Mouse (Mus musculus) hindbrain, embryonic 12.5 days (tissue): ENCODE measurements at regions not wholly inside any gene's neighbourhood (a gene's known extent, or its start where the extent isn't known, plus 50 kb on each side); places are given as distances from the start of the nearest gene placed in this dataset.

Experiments
- ATAC-seq: fragments of 200-750 bp; cut with Nextera tagmentation; 2 replicates; pipeline ENCODE4 v1.8.0; 2017; ENCODE audit warnings: moderate TSS enrichment; ENCODE audit not compliant: low FRiP score
- H3K27ac ChIP-seq: fragments of 300-500 bp; sonication (generic); 2 replicates; pipeline ENCODE4 v1.5.1; 2016; ENCODE audit warnings: mild to moderate bottlenecking
- H3K27me3 ChIP-seq: fragments of 300-500 bp; sonication (generic); 2 replicates; pipeline ENCODE4 v1.6.1; 2016; ENCODE audit warnings: mild to moderate bottlenecking
- H3K36me3 ChIP-seq: fragments of 300-500 bp; sonication (generic); 2 replicates; pipeline ENCODE4 v1.6.1; 2016; ENCODE audit warnings: mild to moderate bottlenecking
- H3K4me1 ChIP-seq: fragments of 300-500 bp; sonication (generic); 2 replicates; pipeline ENCODE4 v1.6.1; 2016
- H3K4me2 ChIP-seq: fragments of 300-500 bp; sonication (generic); replicated peaks from 2 replicates; pipeline ENCODE4 v1.6.1; 2016; ENCODE audit warnings: mild to moderate bottlenecking
- H3K4me3 ChIP-seq: fragments of 300-500 bp; sonication (generic); 2 replicates; pipeline ENCODE4 v1.5.1; 2016; ENCODE audit warnings: mild to moderate bottlenecking
- H3K9ac ChIP-seq: fragments of 300-500 bp; sonication (generic); 2 replicates; pipeline ENCODE4 v1.6.1; 2016; ENCODE audit warnings: mild to moderate bottlenecking, moderate library complexity
- H3K9me3 ChIP-seq: fragments of 300-500 bp; sonication (generic); replicated peaks from 2 replicates; pipeline ENCODE4 v1.6.1; 2016; ENCODE audit warnings: mild to moderate bottlenecking
- WGBS: fragments of 180-500 bp; shearing (Covaris S2); methylation state at CpG from one replicate; pipeline ENCODE4 v1.1.7; 2016; 5-methylcytosine and 5-hydroxymethylcytosine counted together

- Histone ChIP-seq H3K36me3 (no peaks in the 10 kb centered on the region), H3K4me2 (peak overlapping the region; percentile 50), H3K9me3 (0 out of 2 replicates have a peak, but pooled peaks cover 3% of the 10 kb centered on the region), H3K4me1 (peaks cover 8% of the 10 kb centered on the region; the same call in 1 of the 2 replicates), H3K9ac (peak overlapping the region; percentile 23; the same call in 1 of the 2 replicates), H3K4me3 (peak overlapping the region; percentile 14), H3K27ac (no peak overlapping the region), H3K27me3 (no peaks in the 10 kb centered on the region)
- WGBS: 9% methylated on average over 6 of the region's 6 CpGs
- no peak for ATAC-seq
Measured at GRCm38 (mm10) chr12:25703023-25703400, 606.1 kb upstream of the Id2 start.

- H3K4me3 ChIP-seq: peak overlapping the region; percentile 14
- 0 out of 2 replicates have a peak, but pooled peaks cover 3% of the 10 kb centered on the region for H3K9me3 ChIP-seq
- peak overlapping the region; percentile 50 for H3K4me2 ChIP-seq
- peak; percentile 64 for ATAC-seq
- H3K27me3 ChIP-seq: no peaks in the 10 kb centered on the region
- 11% methylated on average over 21 of the region's 21 CpGs for WGBS
- no peak overlapping the region for H3K27ac ChIP-seq
- no peaks in the 10 kb centered on the region for H3K36me3 ChIP-seq
- H3K9ac ChIP-seq: peak overlapping the region; percentile 23; the same call in 1 of the 2 replicates
- H3K4me1 ChIP-seq: peaks cover 8% of the 10 kb centered on the region; the same call in 1 of the 2 replicates
Measured at GRCm38 (mm10) chr12:25702176-25703022, 605.5 kb upstream of the Id2 start.

- Histone ChIP-seq H3K9me3 (no peaks in the 10 kb centered on the region), H3K27me3 (no peaks in the 10 kb centered on the region), H3K27ac (no peak overlapping the region), H3K4me2 (no peak overlapping the region), H3K9ac (no peak overlapping the region), H3K4me3 (no peak overlapping the region), H3K36me3 (no peaks in the 10 kb centered on the region), H3K4me1 (no peaks in the 10 kb centered on the region)
- no peak for ATAC-seq
Measured at GRCm38 (mm10) chr12:25687063-25687462, 590.1 kb upstream of the Id2 start.

GRCm38 (mm10) chr12:25676631-25677030 is 579.7 kb upstream of the Id2 start:
- H3K27me3 ChIP-seq: no peaks in the 10 kb centered on the region
- H3K4me3 ChIP-seq: no peak overlapping the region
- H3K4me2 ChIP-seq: no peak overlapping the region
- WGBS: 92% methylated on average over 11 of the region's 11 CpGs
- H3K27ac ChIP-seq: no peak overlapping the region
- H3K4me1 ChIP-seq: no peaks in the 10 kb centered on the region
- no peak for ATAC-seq
- no peaks in the 10 kb centered on the region for H3K9me3 ChIP-seq
- no peak overlapping the region for H3K9ac ChIP-seq
- H3K36me3 ChIP-seq: no peaks in the 10 kb centered on the region

DNA sequence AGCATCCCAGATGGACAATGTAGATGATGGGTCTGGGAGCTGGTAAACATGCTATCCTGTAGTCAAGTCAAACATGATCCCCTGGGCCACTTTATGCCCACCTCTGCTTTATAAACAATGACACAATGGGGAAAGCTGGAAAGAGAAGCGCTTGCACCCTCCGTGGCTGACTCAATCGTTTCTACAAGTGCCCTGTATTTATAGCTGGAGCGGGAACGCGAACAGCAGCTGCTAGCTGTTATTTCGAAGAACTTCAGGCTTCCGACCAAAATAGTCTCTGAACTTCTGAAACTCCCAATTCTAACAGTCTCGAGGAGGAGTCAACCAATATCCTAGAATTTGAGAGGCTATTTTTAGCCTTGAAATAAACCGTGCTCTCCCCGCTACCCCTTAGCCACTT is 571.4 kb upstream of the Id2 start:
- Histone ChIP-seq H3K9ac (no peak overlapping the region), H3K4me1 (0 out of 2 replicates have a peak, but pooled peaks cover 2% of the 10 kb centered on the region), H3K9me3 (no peaks in the 10 kb centered on the region), H3K36me3 (no peaks in the 10 kb centered on the region), H3K27ac (no peak overlapping the region), H3K4me2 (no peak overlapping the region), H3K27me3 (no peaks in the 10 kb centered on the region), H3K4me3 (no peak overlapping the region)
- 91% methylated on average over 11 of the region's 11 CpGs for WGBS
- no peak for ATAC-seq

DNA sequence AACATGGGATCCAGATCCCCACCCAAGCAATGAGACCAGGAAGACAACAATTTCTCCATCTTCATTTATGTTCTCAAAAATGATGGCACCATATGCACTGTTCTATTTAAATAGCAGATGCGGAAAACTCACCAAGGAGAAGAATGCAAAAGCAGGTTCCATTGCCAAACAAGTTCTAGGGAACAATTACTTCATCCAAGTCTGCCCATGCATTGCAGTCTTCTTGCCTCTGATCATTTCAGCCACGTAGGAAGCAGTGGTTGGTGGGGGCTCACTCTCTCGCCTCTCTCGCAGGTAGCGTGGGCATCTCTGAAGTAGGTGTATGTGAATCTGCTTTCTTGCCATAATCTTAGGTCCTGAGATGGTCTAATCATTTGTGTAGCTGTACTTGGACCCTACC is 557.5 kb upstream of the Id2 start:
- no peak for ATAC-seq
- no peak overlapping the region for H3K4me2 ChIP-seq
- H3K36me3 ChIP-seq: no peaks in the 10 kb centered on the region
- no peak overlapping the region for H3K9ac ChIP-seq
- H3K27ac ChIP-seq: no peak overlapping the region
- WGBS: 92% methylated on average over 5 of the region's 5 CpGs
- H3K27me3 ChIP-seq: no peaks in the 10 kb centered on the region
- no peaks in the 10 kb centered on the region for H3K9me3 ChIP-seq
- H3K4me1 ChIP-seq: no peaks in the 10 kb centered on the region
- no peak overlapping the region for H3K4me3 ChIP-seq

GRCm38 (mm10) chr12:25650237-25650636 is 553.3 kb upstream of the Id2 start:
- no peaks in the 10 kb centered on the region for H3K9me3 ChIP-seq
- no peak overlapping the region for H3K27ac ChIP-seq
- no peaks in the 10 kb centered on the region for H3K36me3 ChIP-seq
- no peak overlapping the region for H3K4me2 ChIP-seq
- H3K4me1 ChIP-seq: no peaks in the 10 kb centered on the region
- no peak for ATAC-seq
- H3K27me3 ChIP-seq: no peaks in the 10 kb centered on the region
- H3K4me3 ChIP-seq: no peak overlapping the region
- WGBS: 81% methylated on average over 3 of the region's 3 CpGs
- no peak overlapping the region for H3K9ac ChIP-seq

- no peak overlapping the region for H3K4me2 ChIP-seq
- no peaks in the 10 kb centered on the region for H3K9me3 ChIP-seq
- H3K9ac ChIP-seq: no peak overlapping the region
- H3K36me3 ChIP-seq: no peaks in the 10 kb centered on the region
- ATAC-seq: no peak
- H3K4me3 ChIP-seq: no peak overlapping the region
- no peaks in the 10 kb centered on the region for H3K27me3 ChIP-seq
- no peak overlapping the region for H3K27ac ChIP-seq
- no peaks in the 10 kb centered on the region for H3K4me1 ChIP-seq
Measured at GRCm38 (mm10) chr12:25628081-25628480, 531.1 kb upstream of the Id2 start.

DNA sequence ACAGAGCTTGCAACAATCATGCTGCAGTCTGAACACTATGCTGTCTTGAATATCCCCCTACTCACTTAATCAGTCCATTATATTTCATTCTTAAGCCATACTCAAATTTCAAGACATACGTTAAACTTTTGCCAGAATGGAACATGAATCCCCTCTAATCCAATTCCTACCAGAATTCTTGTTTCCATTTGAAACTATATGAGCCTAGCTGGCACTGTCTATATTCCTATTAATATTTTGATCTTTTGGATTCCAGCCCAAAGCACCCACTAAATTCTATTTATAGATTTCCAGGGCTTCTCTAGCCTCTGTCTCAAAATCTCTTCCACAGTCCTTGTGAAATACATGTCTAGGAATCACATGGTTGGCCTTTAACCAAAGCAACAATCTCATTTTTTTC is 528.9 kb upstream of the Id2 start:
- Histone ChIP-seq H3K4me1 (no peaks in the 10 kb centered on the region), H3K27me3 (no peaks in the 10 kb centered on the region), H3K4me2 (no peak overlapping the region), H3K9ac (no peak overlapping the region), H3K27ac (no peak overlapping the region), H3K36me3 (no peaks in the 10 kb centered on the region), H3K4me3 (no peak overlapping the region), H3K9me3 (no peaks in the 10 kb centered on the region)
- WGBS: 82% methylated on average over 1 of the region's 1 CpGs
- no peak for ATAC-seq

DNA sequence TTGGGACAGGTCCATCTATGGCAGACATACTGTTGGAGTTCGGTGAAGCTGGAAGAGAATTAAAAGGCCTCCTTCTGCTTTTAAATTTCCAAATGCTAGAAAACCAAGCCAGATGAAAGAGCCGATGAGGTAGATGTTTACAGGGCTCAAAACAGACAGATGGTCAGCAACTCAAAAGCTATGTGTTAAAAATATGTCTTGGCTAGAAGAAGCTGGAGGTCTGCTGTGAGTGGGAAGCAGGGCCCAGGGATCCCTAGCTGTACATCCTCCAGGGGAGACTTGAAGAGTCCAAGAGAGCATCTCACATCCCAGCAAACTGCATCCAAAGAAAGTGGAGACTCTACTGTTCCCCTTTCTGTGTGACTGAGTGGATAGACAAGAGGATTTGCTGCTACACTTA is 526.5 kb upstream of the Id2 start:
- Histone ChIP-seq H3K4me2 (no peak overlapping the region), H3K4me1 (no peaks in the 10 kb centered on the region), H3K27me3 (no peaks in the 10 kb centered on the region), H3K4me3 (no peak overlapping the region), H3K27ac (no peak overlapping the region), H3K36me3 (no peaks in the 10 kb centered on the region), H3K9ac (no peak overlapping the region), H3K9me3 (no peaks in the 10 kb centered on the region)
- WGBS: 94% methylated on average over 2 of the region's 2 CpGs
- ATAC-seq: no peak

- ATAC-seq: no peak
- Histone ChIP-seq H3K27me3 (no peaks in the 10 kb centered on the region), H3K9ac (no peak overlapping the region), H3K27ac (no peak overlapping the region), H3K4me3 (no peak overlapping the region), H3K4me1 (no peaks in the 10 kb centered on the region), H3K36me3 (no peaks in the 10 kb centered on the region), H3K4me2 (no peak overlapping the region), H3K9me3 (no peaks in the 10 kb centered on the region)
- 86% methylated on average over 2 of the region's 2 CpGs for WGBS
Measured at GRCm38 (mm10) chr12:25621142-25621541, 524.2 kb upstream of the Id2 start.

GRCm38 (mm10) chr12:25617521-25617920 is 520.6 kb upstream of the Id2 start:
- H3K36me3 ChIP-seq: no peaks in the 10 kb centered on the region
- ATAC-seq: no peak
- H3K27ac ChIP-seq: no peak overlapping the region
- no peak overlapping the region for H3K4me3 ChIP-seq
- no peak overlapping the region for H3K9ac ChIP-seq
- H3K9me3 ChIP-seq: no peaks in the 10 kb centered on the region
- 47% methylated on average over 5 of the region's 5 CpGs for WGBS
- H3K4me2 ChIP-seq: no peak overlapping the region
- H3K4me1 ChIP-seq: no peaks in the 10 kb centered on the region
- H3K27me3 ChIP-seq: no peaks in the 10 kb centered on the region

DNA sequence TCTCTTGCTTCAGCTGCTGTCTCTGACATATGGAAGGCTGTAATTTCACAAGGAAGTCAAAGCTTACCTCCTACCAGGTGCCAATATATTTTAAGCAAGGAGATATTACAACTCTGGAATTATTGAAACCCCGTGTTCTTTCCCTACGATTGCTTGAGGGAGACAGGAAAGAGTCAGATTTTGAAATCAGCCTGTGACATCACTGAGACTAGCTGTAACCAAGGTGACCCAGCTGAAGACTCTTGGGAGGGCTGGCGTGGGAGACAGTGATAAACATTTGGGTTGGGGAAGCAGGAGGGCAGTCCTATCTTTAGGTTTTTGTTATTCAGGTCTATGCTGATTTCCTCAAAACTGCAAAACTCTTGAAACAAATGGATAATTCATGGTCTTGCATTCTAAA is 518.4 kb upstream of the Id2 start:
- ATAC-seq: no peak
- no peaks in the 10 kb centered on the region for H3K4me1 ChIP-seq
- H3K27me3 ChIP-seq: no peaks in the 10 kb centered on the region
- no peaks in the 10 kb centered on the region for H3K36me3 ChIP-seq
- no peak overlapping the region for H3K4me2 ChIP-seq
- no peak overlapping the region for H3K9ac ChIP-seq
- 70% methylated on average over 3 of the region's 3 CpGs for WGBS
- no peak overlapping the region for H3K27ac ChIP-seq
- no peak overlapping the region for H3K4me3 ChIP-seq
- no peaks in the 10 kb centered on the region for H3K9me3 ChIP-seq
